Mouse (Mus musculus): ENCODE results near the gene Amz2.

Amz2 gene

GRCm38 (mm10) chr11:109425392-109426271 lies at the start of gene Amz2:
Amz2 (plus strand) TSS chr11:109425946.
- peak; percentile 98 to 99 for DNase-seq (ENCODE audit: low spot score in 2 of 2)

GRCm38 (mm10) chr11:109376484-109377143 lies 49.1 kb upstream of the Amz2 start:
- no peak for DNase-seq (ENCODE audit: low spot score in 2 of 2)

- DNase-seq (ENCODE audit: low spot score in 2 of 2) = no peak
These were observed 48.3 kb upstream of the Amz2 start for GRCm38 (mm10) chr11:109377477-109377876.

GRCm38 (mm10) chr11:109378051-109378450 lies 47.7 kb upstream of the Amz2 start:
- DNase-seq (ENCODE audit: low spot score in 2 of 2) = no peak

- no peak for DNase-seq (ENCODE audit: low spot score in 2 of 2)
These were observed 45.1 kb upstream of the Amz2 start for GRCm38 (mm10) chr11:109380662-109381061.

- DNase-seq (ENCODE audit: low spot score in 2 of 2) = no peak
These were observed 40.5 kb upstream of the Amz2 start for GRCm38 (mm10) chr11:109385296-109385695.

- no peak for DNase-seq (ENCODE audit: low spot score in 2 of 2)
These were observed 36.7 kb upstream of the Amz2 start for GRCm38 (mm10) chr11:109389046-109389445.

GRCm38 (mm10) chr11:109391200-109391599 lies 34.5 kb upstream of the Amz2 start:
- no peak for DNase-seq (ENCODE audit: low spot score in 2 of 2)

- no peak for DNase-seq (ENCODE audit: low spot score in 2 of 2)
These were observed 34.0 kb upstream of the Amz2 start for GRCm38 (mm10) chr11:109391760-109392159.

GRCm38 (mm10) chr11:109392601-109393000 lies 33.1 kb upstream of the Amz2 start:
- no peak for DNase-seq (ENCODE audit: low spot score in 2 of 2)

GRCm38 (mm10) chr11:109394758-109395157 lies 31.0 kb upstream of the Amz2 start:
- no peak for DNase-seq (ENCODE audit: low spot score in 2 of 2)

- DNase-seq (ENCODE audit: low spot score in 2 of 2) = no peak
These were observed 30.5 kb upstream of the Amz2 start for GRCm38 (mm10) chr11:109395291-109395690.

- DNase-seq (ENCODE audit: low spot score in 2 of 2) = no peak
These were observed 19.3 kb upstream of the Amz2 start for GRCm38 (mm10) chr11:109406431-109406830.

GRCm38 (mm10) chr11:109410197-109410980 lies 15.4 kb upstream of the Amz2 start:
- no peak for DNase-seq (ENCODE audit: low spot score in 2 of 2)

GRCm38 (mm10) chr11:109413617-109414016 lies 12.1 kb upstream of the Amz2 start, which contains the start of gene 9930022D16Rik:
9930022D16Rik (plus strand) TSS chr11:109413917.
- DNase-seq (ENCODE audit: low spot score in 2 of 2) = no peak

- no peak for DNase-seq (ENCODE audit: low spot score in 2 of 2)
These were observed 10.9 kb upstream of the Amz2 start for GRCm38 (mm10) chr11:109414802-109415201.

- no peak for DNase-seq (ENCODE audit: low spot score in 2 of 2)
These were observed 8.9 kb upstream of the Amz2 start for GRCm38 (mm10) chr11:109416709-109417420.

- DNase-seq (ENCODE audit: low spot score in 2 of 2) = no peak
These were observed 8.2 kb upstream of the Amz2 start for GRCm38 (mm10) chr11:109417472-109418040.

GRCm38 (mm10) chr11:109419461-109419860 lies 6.3 kb upstream of the Amz2 start:
- no peak for DNase-seq (ENCODE audit: low spot score in 2 of 2)

GRCm38 (mm10) chr11:109419961-109420566 lies 5.7 kb upstream of the Amz2 start:
- DNase-seq (ENCODE audit: low spot score in 2 of 2) = peak; percentile 68 to 69

- no peak for DNase-seq (ENCODE audit: low spot score in 2 of 2)
These were observed 5.2 kb upstream of the Amz2 start for GRCm38 (mm10) chr11:109420567-109420962.
